17 mouse cellular contexts compared by ENCODE assay signal in genomic region chr6:84394496-84395090, GRCm38 (mm10).
A peak's percentile ranks its signal among the peaks of the same experiment; 100 is the strongest.
DNase-seq lines count a peak whose midpoint lies in the region; ATAC-seq and TF ChIP-seq lines count a peak whose summit lies in the region.
"Had no signal": no experiment of that assay in that cellular context is flagged by ENCODE, and none has a peak within 500 bp of the region (broad histone marks: within the 10 kb centered on the region; RNA-seq: fewer than 3 reads in every experiment).

No protein-coding gene starts in this region.

- no peaks in the 10 kb centered on the region; the same call in 1 of the 2 replicates for H3K4me1 ChIP-seq in testis, adult 2 months (ENCODE audit: control insufficient read depth, insufficient read depth, low read length)
- H3K4me1 ChIP-seq in forebrain, embryonic 13.5 days, result no peaks in the 10 kb centered on the region
- H3K4me1 ChIP-seq: forebrain, embryonic 15.5 days; stomach, embryonic 15.5 days had no signal

- 79% methylated on average over 6 of the region's 6 CpGs for WGBS in forebrain, embryonic 13.5 days

- TF ChIP-seq POLR2A in testis, adult 2 months (IDR thresholded peaks at IDR 0.05; ENCODE audit: control insufficient read depth, low read depth, low read length), result no peak

- intact Hi-C loops in gastrocnemius, postnatal 14 days (cut with DNase I; ENCODE audit: low total_unique reads), result no loop called here
- intact Hi-C loops in heart, postnatal 36 days (cut with DNase I), result no loop called here

- H3K4me2 ChIP-seq in forebrain, embryonic 13.5 days, result no peak overlapping the region
- H3K4me2 ChIP-seq: forebrain, embryonic 15.5 days; heart, embryonic 15.5 days; limb, embryonic 15.5 days; stomach, embryonic 15.5 days had no signal

- DNase-seq in testis, postnatal 10 days (ENCODE audit: low spot score), result no peak
- DNase-seq in gastrocnemius, postnatal 14 days, result peak; percentile 44
- peak; percentile 20 to 49 for DNase-seq in kidney, postnatal 25 days
- DNase-seq in urinary bladder, adult 2 months (ENCODE audit: low spot score), result no peak
- DNase-seq in heart, postnatal 36 days, result no peak
- DNase-seq: cerebellum, adult 9-10 months; heart, adult 11 months; midbrain, embryonic 14.5 days; thymus, postnatal 14 days had no signal

- H3K27me3 ChIP-seq in testis, adult 2 months (ENCODE audit: control insufficient read depth, insufficient read depth, low read length), result no peaks in the 10 kb centered on the region
- no peaks in the 10 kb centered on the region for H3K27me3 ChIP-seq in forebrain, embryonic 13.5 days
- H3K27me3 ChIP-seq: forebrain, embryonic 15.5 days; stomach, embryonic 15.5 days had no signal

- H3K27ac ChIP-seq in testis, adult 2 months (ENCODE audit: control insufficient read depth, insufficient read depth, low read depth, low read length), result peak overlapping the region; percentile 32; the same call in 1 of the 2 replicates
- H3K27ac ChIP-seq in forebrain, embryonic 13.5 days, result no peak overlapping the region
- H3K27ac ChIP-seq: forebrain, embryonic 15.5 days; heart, embryonic 15.5 days; layer of hippocampus, adult 2 months; limb, embryonic 15.5 days; stomach, embryonic 15.5 days had no signal

- H3K4me3 ChIP-seq in testis, adult 2 months (ENCODE audit: control insufficient read depth, low read depth, low read length), result no peak overlapping the region
- H3K4me3 ChIP-seq in forebrain, embryonic 13.5 days, result no peak overlapping the region
- H3K4me3 ChIP-seq: erythroblast, embryonic 14.5 days; forebrain, embryonic 15.5 days; heart, embryonic 15.5 days; layer of hippocampus, adult 2 months; limb, embryonic 15.5 days; stomach, embryonic 15.5 days had no signal

- no peak for TF ChIP-seq CTCF in testis, adult 2 months (IDR thresholded peaks at IDR 0.05; ENCODE audit: control insufficient read depth, insufficient read depth, insufficient replicate concordance, low read depth, low read length)

- H3K36me3 ChIP-seq in testis, adult 2 months (ENCODE audit: control insufficient read depth, insufficient read depth, low read length), result no peaks in the 10 kb centered on the region
- H3K36me3 ChIP-seq in forebrain, embryonic 13.5 days (ENCODE audit: poor library complexity, severe bottlenecking), result no peaks in the 10 kb centered on the region
- H3K36me3 ChIP-seq: forebrain, embryonic 15.5 days; heart, embryonic 15.5 days; limb, embryonic 15.5 days; stomach, embryonic 15.5 days had no signal

- no peaks in the 10 kb centered on the region for H3K9me3 ChIP-seq in forebrain, embryonic 13.5 days (replicated peaks)
- H3K9me3 ChIP-seq: forebrain, embryonic 15.5 days; heart, embryonic 15.5 days; limb, embryonic 15.5 days; stomach, embryonic 15.5 days had no signal

- no peak overlapping the region for H3K9ac ChIP-seq in forebrain, embryonic 13.5 days
- H3K9ac ChIP-seq: forebrain, embryonic 15.5 days; heart, embryonic 15.5 days; limb, embryonic 15.5 days; stomach, embryonic 15.5 days had no signal

- ATAC-seq in forebrain, embryonic 13.5 days, result no peak
- ATAC-seq: forebrain, embryonic 15.5 days had no signal

Comparison
In these comparisons a context has a peak if more than half of its experiments do, and no peak if none do; other contexts are left out.
1. DNase-seq: peak in gastrocnemius, postnatal 14 days (single experiment) and kidney, postnatal 25 days (2 of 2); none in testis, postnatal 10 days (single experiment), urinary bladder, adult 2 months (single experiment) and heart, postnatal 36 days (0 of 2).